Mouse (Mus musculus): ENCODE measurements around the gene Runx1.

Gene Runx1

DNA sequence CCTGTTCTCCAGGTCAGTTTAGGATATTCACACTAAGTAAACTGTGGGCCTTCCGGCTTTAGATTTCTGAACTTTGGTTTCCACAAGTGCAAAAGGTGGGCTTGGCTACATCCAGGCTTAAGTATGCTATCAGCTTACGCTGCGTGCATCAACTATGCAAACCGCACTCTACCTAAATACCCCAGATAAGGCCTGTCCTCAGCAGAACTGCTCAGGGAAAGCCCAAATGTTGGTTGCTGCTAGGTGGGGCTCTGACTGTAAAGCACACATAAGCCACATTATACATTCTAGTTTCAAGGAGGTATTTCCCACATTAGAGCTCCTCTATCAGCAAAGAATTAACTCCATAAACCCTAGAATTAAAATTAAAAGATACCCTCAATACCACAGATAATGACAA is 33.0 kb downstream of the Runx1 start:
- DNase-seq (ENCODE audit: low spot score), result no peak

DNA sequence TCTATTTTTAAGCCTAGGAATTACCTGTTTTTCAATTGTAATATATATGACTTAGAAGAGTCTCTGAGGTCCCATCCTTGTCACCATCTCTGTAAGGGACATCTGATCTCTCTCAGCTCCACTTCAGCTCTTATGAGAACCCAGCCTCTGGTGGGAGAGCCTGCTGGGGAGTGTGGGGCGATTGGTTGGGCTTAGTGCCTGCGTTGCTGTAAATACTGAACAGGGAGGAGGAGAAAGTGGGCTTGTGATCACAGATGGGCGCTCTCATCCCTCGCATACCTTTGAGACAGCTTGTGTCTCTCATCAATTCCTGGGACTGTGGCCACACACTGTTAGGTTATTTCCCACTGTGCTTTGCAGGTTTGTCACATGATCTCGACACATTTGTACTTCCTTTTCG is 35.3 kb downstream of the Runx1 start:
- DNase-seq (ENCODE audit: low spot score), result no peak

DNA sequence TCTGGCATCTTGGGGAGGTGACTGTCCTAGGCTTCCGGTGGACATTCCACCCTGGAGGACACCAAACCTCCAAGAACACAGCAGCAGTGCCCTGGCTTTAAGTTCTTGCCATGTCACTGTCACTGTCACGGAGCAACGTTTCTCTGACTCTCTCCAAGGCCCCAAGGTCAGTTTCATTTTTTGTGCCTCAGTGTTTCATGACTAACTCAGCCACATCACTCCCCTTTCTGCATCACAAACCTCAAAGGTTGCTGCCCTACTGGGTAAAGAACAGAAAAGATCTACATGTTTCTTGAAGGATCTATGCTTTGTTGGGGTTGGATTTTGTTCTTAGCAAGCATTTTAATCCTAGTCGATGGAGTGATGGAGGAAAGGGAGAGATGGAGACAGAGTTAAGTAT is 36.1 kb downstream of the Runx1 start:
- no peak for DNase-seq (ENCODE audit: low spot score)

DNA sequence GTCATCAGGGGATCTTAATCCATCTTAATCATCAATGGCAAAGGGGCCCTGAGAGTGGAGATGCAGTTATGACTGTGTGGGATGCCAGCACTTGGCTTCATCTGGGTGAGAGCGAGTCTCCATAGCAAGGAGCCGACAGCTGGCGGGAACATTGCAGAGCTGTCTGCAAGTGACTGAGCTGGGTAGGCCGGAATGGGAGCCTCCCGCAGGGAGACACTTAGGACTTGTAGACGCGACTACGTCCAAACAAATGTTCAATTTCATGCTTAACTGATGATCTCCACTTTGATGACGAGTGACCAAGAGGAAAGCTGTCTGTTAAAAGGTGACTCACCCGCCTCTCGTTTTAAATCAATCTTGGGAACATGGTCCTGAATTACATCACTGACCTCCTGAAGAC is 37.5 kb downstream of the Runx1 start:
- no peak for DNase-seq (ENCODE audit: low spot score)

DNA sequence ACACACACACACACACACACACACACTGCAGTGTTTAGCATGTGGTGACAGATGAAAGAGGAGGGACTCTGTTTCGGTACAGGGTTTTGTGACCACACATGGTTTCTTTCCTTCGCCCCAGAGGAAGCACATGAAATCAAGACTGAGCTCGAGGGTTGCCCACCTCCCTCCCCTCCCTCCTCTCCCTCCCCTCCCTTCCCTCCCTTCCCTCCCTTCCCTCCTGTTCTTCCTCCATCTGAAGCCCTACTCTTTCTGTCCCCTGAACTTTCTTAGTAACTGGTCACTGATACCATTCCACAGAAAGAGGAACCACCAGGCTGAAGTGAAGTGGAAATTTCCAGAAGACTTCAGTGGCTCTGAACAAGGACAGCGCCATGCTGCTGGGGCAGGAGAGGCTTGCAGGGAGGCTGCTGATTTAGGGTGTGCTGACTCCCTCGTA is 39.0 kb downstream of the Runx1 start:
- no peak for DNase-seq (ENCODE audit: low spot score)

DNA sequence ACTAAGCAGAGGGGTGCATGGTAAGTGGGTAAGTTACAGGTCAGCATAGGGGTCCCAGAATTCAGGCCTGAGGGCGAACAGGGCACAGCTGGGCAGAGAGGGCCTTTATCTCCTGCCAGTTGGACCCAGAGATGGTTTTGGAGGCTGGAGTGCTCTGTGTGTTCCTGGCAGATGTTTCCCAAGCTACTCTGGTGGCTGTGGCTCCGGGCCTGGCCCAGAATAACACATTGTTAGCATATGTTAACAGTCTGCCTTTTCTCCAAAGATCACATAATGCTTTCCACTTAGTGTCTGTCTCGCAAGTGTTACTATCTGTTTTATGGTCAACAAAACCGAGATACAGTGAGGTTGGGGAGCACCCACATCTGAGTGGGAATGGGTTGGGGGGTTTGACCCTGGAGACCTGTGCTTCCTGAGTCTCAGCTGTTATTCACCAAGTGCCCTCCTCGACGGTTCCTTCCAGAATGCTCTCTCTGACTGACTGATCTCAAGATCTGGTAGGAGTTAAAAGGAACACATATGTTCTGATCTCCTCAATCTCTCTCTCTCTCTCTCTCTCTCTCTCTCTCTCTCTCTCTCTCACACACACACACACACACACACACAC is 39.6 kb downstream of the Runx1 start:
- DNase-seq (ENCODE audit: low spot score), result no peak

DNA sequence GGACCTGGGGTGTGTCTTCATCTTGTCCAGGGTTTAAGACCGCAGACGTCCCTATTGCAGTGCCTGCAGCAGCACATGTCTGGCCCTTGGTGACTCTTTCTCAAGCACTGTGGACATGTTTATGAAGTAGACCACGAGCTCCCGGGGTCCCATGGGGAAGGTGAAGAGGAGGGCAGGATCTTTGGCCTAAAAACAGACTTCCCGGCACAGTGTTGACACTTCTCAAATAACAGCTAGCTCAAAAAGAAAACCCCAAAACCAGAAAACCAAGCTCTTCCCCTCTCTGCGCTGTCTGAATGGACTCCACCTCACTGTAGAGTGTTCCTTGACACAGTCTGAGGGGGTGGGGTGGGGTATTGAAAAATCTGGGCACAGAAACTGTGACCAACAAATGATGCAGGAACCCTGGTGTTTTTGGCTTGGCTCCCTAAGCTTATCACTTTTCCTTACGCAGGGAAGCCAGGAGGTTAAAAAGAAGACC is 42.3 kb downstream of the Runx1 start:
- no peak for DNase-seq (ENCODE audit: low spot score)

DNA sequence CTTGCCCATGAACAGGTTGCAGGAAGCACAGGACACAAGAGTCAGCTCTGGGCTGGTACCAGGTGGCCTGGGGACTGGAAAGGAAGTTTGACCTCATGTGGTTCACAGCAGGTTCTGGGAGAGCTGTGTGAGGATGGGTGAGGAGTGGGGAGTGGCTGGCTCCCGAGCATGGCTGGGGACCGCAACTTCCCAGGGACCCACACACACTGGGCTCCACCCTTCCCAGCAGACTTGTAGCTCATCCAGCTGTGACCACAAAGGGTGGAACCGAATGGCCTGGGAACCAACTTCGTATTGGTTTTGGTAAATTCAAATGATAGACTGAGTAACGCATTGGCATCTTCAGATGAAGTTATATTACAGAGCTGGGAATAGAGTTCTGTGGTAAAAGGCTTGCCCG is 43.5 kb downstream of the Runx1 start:
- no peak for DNase-seq (ENCODE audit: low spot score)

DNA sequence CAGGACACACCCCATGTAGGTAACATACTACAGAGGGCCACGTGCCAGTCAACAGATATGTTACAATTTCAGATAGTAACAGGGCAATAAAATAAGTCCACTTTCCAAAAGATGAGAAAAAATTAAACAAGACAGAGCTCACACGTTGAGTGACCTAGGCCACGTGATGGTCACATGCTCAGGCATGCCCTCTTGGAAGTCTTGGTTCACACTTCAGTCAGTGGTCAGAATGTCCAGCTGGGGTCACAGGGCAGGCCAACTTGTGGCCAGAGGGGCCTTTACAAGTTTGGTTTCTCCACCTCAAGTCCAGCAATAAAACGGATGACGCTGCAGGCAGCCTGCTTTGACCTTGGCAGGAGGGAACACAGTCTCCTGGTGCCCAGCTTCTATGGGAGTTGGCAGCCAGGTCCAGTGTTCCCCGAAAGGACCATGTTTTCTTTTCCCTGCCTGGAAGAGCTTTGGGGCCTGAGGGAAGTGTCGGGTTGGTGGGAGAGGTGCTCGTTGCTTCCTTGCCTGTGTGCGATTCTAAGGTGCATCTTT is 46.0 kb downstream of the Runx1 start:
- DNase-seq (ENCODE audit: low spot score), result no peak

DNA sequence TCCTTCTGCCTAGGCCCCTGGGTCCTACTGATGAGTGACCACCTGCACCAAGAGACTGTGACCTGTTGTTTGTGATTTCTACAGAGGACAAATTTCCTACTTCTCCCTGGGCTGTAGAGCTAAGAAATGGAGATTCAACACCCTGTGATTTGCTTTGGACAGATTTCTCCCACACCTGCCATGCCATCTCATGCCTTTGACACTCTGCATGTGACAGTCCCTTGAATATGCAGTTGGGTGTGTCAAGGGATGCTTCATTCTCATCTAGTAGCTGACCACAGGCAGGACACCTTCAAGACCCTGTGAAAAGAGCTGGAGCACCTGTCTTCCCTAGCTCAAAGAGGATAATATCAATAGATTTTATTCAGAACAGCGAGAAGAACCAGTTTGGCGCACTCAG is 46.8 kb downstream of the Runx1 start:
- DNase-seq (ENCODE audit: low spot score), result no peak

DNA sequence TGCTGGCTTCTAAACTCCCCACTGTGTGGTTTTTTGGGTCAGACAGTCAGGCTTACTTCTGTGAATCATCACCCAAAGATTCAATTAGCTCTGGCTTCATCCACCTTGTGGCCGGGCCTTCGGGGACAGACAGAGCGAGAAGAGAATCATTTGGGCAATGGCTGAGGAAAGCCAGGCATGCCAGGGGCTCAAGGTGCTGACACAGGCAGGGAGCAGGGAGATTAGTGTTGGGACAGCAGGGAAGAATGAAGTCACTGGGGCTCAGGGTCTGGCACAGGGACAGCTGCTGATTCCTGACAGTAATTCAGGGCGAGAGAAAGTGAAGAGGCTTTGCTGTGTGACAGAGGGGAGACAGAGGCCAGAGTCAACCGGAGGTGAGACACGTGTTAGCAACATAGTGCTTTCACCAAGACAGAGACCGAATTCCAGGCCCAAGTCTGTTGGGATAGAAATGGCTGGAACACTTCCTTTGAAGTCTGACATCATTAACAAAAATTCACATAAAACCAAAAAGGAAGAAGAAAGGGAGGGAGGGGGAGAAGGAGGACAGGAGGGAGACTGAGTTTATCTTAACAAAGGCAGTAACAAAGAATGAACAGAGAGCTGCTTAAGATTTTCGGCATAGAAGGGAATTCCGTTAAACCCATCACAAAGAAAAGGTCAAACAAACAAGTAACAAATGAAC is 47.7 kb downstream of the Runx1 start:
- no peak for DNase-seq (ENCODE audit: low spot score)

DNA sequence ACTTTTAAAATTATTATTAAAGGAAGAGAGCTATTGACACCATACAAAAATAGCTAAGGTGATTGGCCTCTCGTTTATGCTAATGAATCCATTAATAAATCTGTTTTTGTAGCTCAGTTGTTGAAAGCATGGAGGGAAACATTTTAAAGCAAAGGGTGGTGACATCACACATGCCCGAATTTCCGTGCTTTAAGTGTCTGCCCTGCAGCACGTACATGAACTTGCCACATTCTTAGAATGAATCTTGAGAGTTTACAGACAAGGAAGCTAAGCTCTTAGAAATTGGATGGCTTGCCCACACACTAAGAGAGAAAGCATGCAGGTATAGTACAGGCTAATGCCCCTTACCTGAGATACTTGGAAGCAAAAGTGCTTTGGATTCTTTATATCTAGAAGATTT is 58.1 kb downstream of the Runx1 start:
- no peak for DNase-seq (ENCODE audit: low spot score)

DNA sequence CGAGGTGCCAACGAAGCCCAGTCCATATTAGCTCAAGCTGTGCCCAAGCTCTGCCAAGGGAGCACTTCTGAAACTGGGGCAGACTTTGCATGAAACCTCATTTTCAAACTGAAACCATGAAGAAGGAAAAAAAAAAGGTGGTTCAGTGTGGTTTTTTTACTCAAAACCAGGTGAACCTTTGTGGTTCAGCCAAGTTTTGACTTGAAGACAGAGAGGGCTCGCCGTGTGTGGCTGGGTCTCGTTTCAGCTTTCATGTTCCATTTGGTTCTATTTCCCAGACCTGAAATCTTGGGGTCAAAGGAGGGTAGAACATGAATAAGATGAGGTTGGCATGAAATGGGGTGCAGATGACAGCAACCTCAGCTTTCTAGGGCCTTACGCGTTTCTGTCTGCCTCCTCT is 58.5 kb downstream of the Runx1 start:
- DNase-seq (ENCODE audit: low spot score), result no peak

DNA sequence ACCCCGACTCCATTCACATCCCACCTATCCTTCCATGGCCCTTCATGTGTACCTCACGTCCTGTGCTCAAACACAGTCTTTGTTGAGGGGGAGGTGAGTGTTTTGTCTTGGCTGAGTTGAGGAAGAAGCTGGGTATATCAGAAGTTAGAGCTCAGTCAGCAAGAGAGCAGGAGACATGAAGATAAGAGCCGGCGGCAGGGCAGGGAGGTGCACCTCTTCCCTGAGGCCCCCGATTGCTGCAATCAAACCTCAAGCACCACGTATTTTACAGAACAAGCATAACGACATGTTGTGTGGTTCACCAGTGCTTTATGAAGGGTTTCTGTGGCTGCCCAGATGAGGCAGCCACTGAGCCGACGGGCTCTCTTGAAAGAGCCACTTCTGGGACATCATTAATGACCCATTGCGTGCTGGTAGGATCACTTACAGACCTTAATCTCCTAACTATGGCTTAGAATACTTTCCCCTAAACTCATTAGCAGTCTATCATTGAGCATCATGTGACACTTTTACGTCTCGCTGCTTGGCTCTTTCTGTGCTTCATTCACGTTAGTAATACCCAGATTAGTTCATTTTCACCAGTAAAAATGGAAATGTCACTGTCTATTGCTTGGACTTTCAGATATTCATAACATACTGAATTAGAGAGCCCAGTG is 61.1 kb downstream of the Runx1 start:
- no peak for DNase-seq (ENCODE audit: low spot score)

DNA sequence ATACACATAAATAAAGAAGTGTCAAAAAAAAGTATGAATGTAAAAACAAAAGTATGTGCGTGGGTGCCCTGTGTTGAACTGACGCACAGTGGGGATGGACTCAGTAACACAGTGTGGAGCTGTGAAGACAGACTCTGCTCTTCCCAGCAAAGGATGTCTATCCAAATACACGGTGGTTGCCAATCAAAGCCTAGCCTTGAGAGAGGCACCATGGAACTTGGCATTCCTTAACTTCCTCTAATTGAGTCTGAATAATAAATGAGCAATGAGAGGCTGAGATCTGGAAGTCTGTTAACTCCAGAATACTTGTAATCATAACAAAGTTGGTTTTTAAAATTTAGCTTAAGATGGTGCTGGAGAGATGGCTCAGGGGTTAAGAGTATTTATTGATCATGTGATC is 62.3 kb downstream of the Runx1 start:
- no peak for DNase-seq (ENCODE audit: low spot score)

DNA sequence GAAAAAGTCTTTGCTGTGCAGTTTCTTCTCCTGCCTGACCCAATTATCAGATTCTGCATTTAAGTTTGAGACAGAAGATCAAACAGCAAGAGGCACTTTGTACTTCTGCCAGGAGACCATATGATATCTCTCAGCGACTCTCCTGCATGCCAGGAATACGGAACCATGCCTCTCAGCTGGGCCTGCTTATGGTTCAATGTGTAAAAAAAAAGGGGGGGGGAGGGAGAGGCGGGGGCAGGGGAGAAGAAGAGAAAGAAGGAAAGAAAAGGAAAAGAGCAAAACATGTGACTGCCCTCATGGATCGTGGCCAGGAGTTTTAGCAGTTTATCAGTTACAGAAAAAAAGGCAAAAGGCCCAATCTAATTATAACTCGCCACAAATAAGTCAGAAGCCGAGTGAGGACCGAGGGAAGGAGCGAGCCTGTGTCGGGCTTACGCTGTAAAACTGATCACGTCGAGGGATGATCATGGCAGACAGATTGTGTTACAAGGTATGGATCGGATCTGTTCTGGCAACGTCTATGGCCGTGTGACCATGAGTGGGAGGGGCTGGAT is 63.9 kb downstream of the Runx1 start:
- DNase-seq (ENCODE audit: low spot score), result no peak

DNA sequence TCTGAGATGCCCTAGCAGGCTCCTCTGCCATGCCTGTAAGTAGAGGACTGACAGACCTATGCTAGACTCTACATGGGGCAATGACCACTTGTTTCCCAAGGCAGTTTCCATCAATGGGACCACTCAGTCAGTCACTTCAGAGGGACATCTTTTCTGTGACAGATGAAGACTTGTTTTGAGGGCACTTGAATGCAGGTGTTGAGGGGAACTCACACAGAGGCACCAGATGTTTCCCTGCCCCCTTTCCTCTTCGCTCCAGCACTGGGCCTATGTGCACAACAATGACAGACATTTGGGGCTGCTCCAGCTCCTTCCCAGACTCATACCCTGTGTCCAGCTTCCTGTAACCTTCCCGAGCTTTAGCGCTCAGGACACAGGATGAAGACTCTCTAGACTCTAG is 65.9 kb downstream of the Runx1 start:
- DNase-seq (ENCODE audit: low spot score), result no peak

DNA sequence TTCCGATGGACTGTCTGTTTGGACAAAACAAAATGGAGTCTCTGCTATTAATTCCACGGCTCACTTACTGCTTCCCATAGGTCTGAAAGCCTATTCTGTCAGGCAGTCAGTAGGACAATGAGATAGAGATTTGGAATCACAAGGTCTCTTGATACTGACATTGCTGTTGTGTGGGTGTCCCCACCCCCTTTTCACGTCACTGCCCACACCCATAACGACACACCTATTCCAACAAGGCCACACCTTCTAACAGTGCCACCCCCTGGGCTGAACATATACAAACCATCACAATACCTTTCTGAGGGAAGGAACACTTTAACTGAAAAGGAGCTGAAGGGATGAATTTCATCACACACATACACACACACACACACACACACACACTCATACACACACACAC is 68.4 kb downstream of the Runx1 start:
- no peak for DNase-seq (ENCODE audit: low spot score)

DNA sequence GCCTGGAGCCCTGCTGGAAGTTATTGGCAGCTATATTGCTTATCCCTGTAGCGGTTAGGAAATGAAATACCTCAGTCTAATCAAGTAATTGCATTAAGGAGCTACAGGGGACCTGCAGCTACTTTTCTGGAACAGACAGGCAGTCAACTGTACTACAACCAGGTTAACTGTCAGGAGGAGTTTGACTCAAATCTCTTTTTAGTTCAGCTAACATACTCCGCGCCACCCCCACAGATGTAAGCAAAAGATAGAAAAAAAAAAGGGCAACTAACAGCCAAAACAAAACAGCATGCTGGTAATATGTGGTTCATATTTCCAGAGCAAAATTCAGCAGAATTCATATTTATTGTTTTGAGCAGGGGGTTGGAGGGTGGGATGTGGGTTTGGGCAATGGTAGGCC is 72.0 kb downstream of the Runx1 start:
- DNase-seq (ENCODE audit: low spot score), result no peak

DNA sequence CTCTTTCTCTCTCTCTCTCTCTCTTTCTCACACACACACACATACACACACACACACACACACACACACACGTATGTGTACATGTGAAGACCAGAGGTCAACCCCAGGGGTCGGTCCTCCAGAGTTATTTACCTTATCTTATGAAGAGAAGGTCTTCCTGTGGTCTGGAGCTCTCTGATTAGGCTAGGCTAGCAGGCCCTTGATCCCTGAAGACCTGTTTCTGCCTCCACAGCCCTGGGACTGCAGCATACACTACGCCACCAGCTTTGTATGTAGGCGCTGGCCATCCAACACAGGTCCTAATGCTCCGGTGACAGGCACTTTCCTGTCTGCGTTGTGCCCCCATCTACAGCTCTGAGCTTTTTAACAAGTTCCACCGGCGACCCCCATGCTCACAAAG is 72.8 kb downstream of the Runx1 start:
- DNase-seq (ENCODE audit: low spot score), result no peak

DNA sequence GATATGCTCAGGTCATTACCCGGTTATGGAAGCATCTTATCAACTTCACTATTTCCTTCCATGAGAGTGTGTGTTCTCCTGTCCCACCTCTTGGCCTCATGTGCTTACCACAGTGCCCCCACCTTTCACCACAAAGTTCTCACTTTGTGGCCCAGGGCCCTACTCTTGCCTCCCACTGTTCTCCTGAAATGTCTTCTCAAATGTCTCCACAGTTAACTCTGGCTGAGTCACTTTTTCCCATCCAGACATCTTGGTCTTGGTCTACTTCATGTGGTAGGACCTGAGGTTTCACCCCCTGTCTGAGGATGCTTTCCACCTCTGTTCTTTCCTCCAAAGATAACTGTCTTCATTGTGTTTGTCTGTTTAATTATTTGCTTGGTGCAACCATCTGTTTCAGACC is 77.7 kb downstream of the Runx1 start:
- no peak for DNase-seq (ENCODE audit: low spot score)

DNA sequence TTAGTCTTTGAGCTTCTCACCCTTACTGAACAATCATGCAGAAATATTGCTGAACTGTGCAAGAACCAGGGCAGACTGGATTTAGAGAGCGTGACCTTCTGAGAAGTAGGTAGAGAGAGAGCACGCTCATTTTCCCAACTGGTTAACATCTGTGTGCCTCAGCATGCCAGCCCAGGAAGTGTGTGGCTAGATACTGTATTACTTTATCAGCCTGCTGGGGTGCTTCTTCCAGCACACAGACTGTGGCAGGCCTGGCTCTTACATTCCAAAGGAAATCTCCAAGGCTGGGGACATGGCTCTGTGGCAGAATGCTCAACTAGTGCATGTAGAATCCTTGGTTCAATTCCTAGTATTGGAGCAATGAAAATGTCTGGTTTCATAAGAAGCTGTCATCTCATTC is 78.9 kb downstream of the Runx1 start:
- DNase-seq (ENCODE audit: low spot score), result no peak

DNA sequence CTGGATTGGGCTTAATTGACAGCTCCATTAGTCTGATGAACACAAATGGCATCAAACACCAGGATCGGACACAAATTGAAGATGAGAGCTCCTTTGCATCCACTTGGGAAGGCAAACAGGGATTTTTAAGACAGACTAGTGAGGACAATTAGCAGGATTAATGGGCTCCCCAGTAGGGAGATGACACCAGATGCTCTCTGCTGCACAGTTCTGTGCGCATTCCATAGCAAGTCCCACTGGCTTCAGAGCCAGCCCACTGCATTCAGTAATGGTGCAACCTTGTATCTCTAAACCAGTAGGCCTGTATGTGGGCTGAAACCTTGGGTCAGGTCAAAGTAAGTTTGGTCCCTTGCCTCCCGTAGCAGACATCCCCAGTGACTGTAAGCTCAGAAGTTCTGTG is 80.7 kb downstream of the Runx1 start:
- no peak for DNase-seq (ENCODE audit: low spot score)

Measured in ovary, postnatal 10 days (tissue).